Mouse (Mus musculus): Measurements from ENCODE around the gene Fam163a. TPM values are rescaled to one million over a fixed set of nuclear protein-coding genes. Genes with fewer than 3 reads are reported as not detected.
"Not testable (repeated sequence)": the region's sequence is repeated elsewhere in the genome, so short reads cannot be mapped to it uniquely, and the experiment has no call there.

Gene Fam163a
- polyA plus RNA-seq, 1 experiment from 2014 or later, result 4.6 TPM

DNA sequence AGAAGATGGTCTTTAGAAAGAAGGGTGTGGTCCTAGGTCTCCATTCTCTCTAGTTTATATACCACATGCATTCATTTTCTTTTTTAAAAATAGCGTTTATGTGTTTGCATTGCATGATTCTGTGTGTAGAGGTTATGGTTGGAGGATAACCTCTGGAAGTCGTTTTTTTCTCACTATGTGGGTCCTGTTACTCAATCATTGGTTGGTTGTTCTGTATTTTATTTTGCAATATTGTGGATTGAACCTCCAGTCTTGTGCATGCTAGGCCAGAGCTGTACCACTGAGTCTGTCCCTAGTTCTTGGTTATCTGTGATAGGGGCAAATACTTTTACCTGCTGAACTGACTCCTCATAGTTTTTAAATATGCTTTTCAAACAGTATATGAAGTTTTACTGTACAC is 146.6 kb downstream of the Fam163a start:
- no peaks in the 10 kb centered on the region for H3K27me3 ChIP-seq (ENCODE audit: control insufficient read depth, insufficient read depth, low read length)
- DNase-seq (ENCODE audit: low spot score) (no peak), ATAC-seq (ENCODE audit: insufficient read depth, low FRiP score, low TSS enrichment) (no peak)
- peaks cover 2% of the 10 kb centered on the region; the same call in 1 of the 2 replicates for H3K36me3 ChIP-seq (ENCODE audit: control insufficient read depth, insufficient read depth, low read length)
- H3K27ac ChIP-seq (ENCODE audit: low read depth, low read length), result no peak overlapping the region
- WGBS, result 92% methylated on average over 2 of the region's 2 CpGs
- no peak overlapping the region for H3K4me2 ChIP-seq (ENCODE audit: low read depth)
- no peaks in the 10 kb centered on the region for H3K4me1 ChIP-seq (ENCODE audit: control insufficient read depth, insufficient read depth, low read length)
- no peak overlapping the region for H3K9ac ChIP-seq (ENCODE audit: low read length)
- no peaks in the 10 kb centered on the region for H3K9me3 ChIP-seq (ENCODE audit: control insufficient read depth, low read length)
- H3K4me3 ChIP-seq (ENCODE audit: low read depth, low read length), result no peak overlapping the region

GRCm38 (mm10) chr1:156046688-156047087 is 158.1 kb downstream of the Fam163a start:
- Histone ChIP-seq H3K4me2 (ENCODE audit: low read depth) (no peak overlapping the region), H3K36me3 (ENCODE audit: control insufficient read depth, insufficient read depth, low read length) (peaks cover 4% of the 10 kb centered on the region; the same call in 1 of the 2 replicates), H3K4me3 (ENCODE audit: low read depth, low read length) (no peak overlapping the region), H3K9me3 (ENCODE audit: control insufficient read depth, low read length) (no peaks in the 10 kb centered on the region), H3K27me3 (ENCODE audit: control insufficient read depth, insufficient read depth, low read length) (no peaks in the 10 kb centered on the region), H3K27ac (ENCODE audit: low read depth, low read length) (no peak overlapping the region), H3K9ac (ENCODE audit: low read length) (no peak overlapping the region), H3K4me1 (ENCODE audit: control insufficient read depth, insufficient read depth, low read length) (peaks cover 2% of the 10 kb centered on the region; the same call in 1 of the 2 replicates)
- DNase-seq (ENCODE audit: low spot score) (no peak), ATAC-seq (ENCODE audit: insufficient read depth, low FRiP score, low TSS enrichment) (no peak)
- 76% methylated on average over 3 of the region's 3 CpGs for WGBS

GRCm38 (mm10) chr1:156044211-156044611 is 160.6 kb downstream of the Fam163a start:
- no peaks in the 10 kb centered on the region for H3K9me3 ChIP-seq (ENCODE audit: control insufficient read depth, low read length)
- H3K4me1 ChIP-seq (ENCODE audit: control insufficient read depth, insufficient read depth, low read length), result peaks cover 5% of the 10 kb centered on the region; the same call in 1 of the 2 replicates
- DNase-seq (ENCODE audit: low spot score) (no peak), ATAC-seq (ENCODE audit: insufficient read depth, low FRiP score, low TSS enrichment) (no peak)
- no peak overlapping the region for H3K4me3 ChIP-seq (ENCODE audit: low read depth, low read length)
- no peaks in the 10 kb centered on the region for H3K27me3 ChIP-seq (ENCODE audit: control insufficient read depth, insufficient read depth, low read length)
- 83% methylated on average over 5 of the region's 5 CpGs for WGBS
- no peak overlapping the region for H3K9ac ChIP-seq (ENCODE audit: low read length)
- H3K36me3 ChIP-seq (ENCODE audit: control insufficient read depth, insufficient read depth, low read length), result no peaks in the 10 kb centered on the region
- H3K4me2 ChIP-seq (ENCODE audit: low read depth), result no peak overlapping the region
- H3K27ac ChIP-seq (ENCODE audit: low read depth, low read length), result no peak overlapping the region

GRCm38 (mm10) chr1:156043027-156043426 is 161.8 kb downstream of the Fam163a start:
- Histone ChIP-seq H3K4me2 (ENCODE audit: low read depth) (no peak overlapping the region), H3K27me3 (ENCODE audit: control insufficient read depth, insufficient read depth, low read length) (no peaks in the 10 kb centered on the region), H3K9ac (ENCODE audit: low read length) (no peak overlapping the region), H3K4me3 (ENCODE audit: low read depth, low read length) (no peak overlapping the region), H3K4me1 (ENCODE audit: control insufficient read depth, insufficient read depth, low read length) (peaks cover 5% of the 10 kb centered on the region; the same call in 1 of the 2 replicates), H3K27ac (ENCODE audit: low read depth, low read length) (no peak overlapping the region), H3K36me3 (ENCODE audit: control insufficient read depth, insufficient read depth, low read length) (no peaks in the 10 kb centered on the region), H3K9me3 (ENCODE audit: control insufficient read depth, low read length) (no peaks in the 10 kb centered on the region)
- WGBS, result 29% methylated on average over 4 of the region's 4 CpGs
- ATAC-seq (ENCODE audit: insufficient read depth, low FRiP score, low TSS enrichment), result no peak
- DNase-seq (ENCODE audit: low spot score), result peak; percentile 63

DNA sequence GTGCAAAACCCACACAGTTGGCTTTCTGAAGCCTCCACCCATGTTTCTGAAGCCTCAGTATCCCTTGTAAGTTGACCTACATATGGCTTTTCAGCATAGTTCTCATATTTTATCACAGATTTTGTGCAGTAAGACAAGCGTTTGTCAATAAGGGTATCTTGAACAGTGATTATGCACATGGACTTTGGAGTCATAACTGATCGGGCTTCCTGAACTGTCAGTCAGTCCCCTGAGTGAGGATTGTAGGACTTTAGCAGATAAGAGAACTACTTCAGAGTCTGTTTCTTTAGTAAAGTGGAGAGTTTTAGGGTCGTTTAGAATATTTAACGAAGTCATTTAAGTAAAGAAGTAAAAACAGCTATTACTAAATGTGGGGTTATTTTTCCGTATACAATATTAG is 162.3 kb downstream of the Fam163a start:
- ATAC-seq (ENCODE audit: insufficient read depth, low FRiP score, low TSS enrichment), result no peak
- Histone ChIP-seq H3K36me3 (ENCODE audit: control insufficient read depth, insufficient read depth, low read length) (no peaks in the 10 kb centered on the region), H3K27me3 (ENCODE audit: control insufficient read depth, insufficient read depth, low read length) (no peaks in the 10 kb centered on the region), H3K4me2 (ENCODE audit: low read depth) (no peak overlapping the region), H3K9me3 (ENCODE audit: control insufficient read depth, low read length) (no peaks in the 10 kb centered on the region), H3K4me1 (ENCODE audit: control insufficient read depth, insufficient read depth, low read length) (peaks cover 5% of the 10 kb centered on the region; the same call in 1 of the 2 replicates), H3K4me3 (ENCODE audit: low read depth, low read length) (no peak overlapping the region), H3K27ac (ENCODE audit: low read depth, low read length) (no peak overlapping the region), H3K9ac (ENCODE audit: low read length) (no peak overlapping the region)
- no peak for DNase-seq (ENCODE audit: low spot score)
- 95% methylated on average over 5 of the region's 5 CpGs for WGBS

- Histone ChIP-seq H3K9ac (ENCODE audit: low read length) (no peak overlapping the region), H3K4me3 (ENCODE audit: low read depth, low read length) (peak overlapping the region; percentile 26)
Observed at GRCm38 (mm10) chr1:156041451-156042241, 163.2 kb downstream of the Fam163a start.

GRCm38 (mm10) chr1:156040731-156041401 is 164.0 kb downstream of the Fam163a start:
- H3K9me3 ChIP-seq (ENCODE audit: control insufficient read depth, low read length), result no peaks in the 10 kb centered on the region

More at GRCm38 (mm10) chr1:156041451-156042241, 163.2 kb downstream of the Fam163a start:
- Histone ChIP-seq H3K27me3 (ENCODE audit: control insufficient read depth, insufficient read depth, low read length) (no peaks in the 10 kb centered on the region), H3K36me3 (ENCODE audit: control insufficient read depth, insufficient read depth, low read length) (no peaks in the 10 kb centered on the region), H3K9me3 (ENCODE audit: control insufficient read depth, low read length) (no peaks in the 10 kb centered on the region), H3K4me2 (ENCODE audit: low read depth) (peak overlapping the region; percentile 52), H3K27ac (ENCODE audit: low read depth, low read length) (no peak overlapping the region), H3K4me1 (ENCODE audit: control insufficient read depth, insufficient read depth, low read length) (peaks cover 5% of the 10 kb centered on the region; the same call in 1 of the 2 replicates)
- no peak for ATAC-seq (ENCODE audit: insufficient read depth, low FRiP score, low TSS enrichment)
- DNase-seq (ENCODE audit: low spot score), result no peak
- 48% methylated on average over 7 of the region's 7 CpGs for WGBS

GRCm38 (mm10) chr1:156039989-156040388 is 164.8 kb downstream of the Fam163a start:
- not testable (repeated sequence) for H3K4me1 ChIP-seq (ENCODE audit: control insufficient read depth, insufficient read depth, low read length); H3K9ac ChIP-seq (ENCODE audit: low read length); H3K4me2 ChIP-seq (ENCODE audit: low read depth); H3K9me3 ChIP-seq (ENCODE audit: control insufficient read depth, low read length); H3K27me3 ChIP-seq (ENCODE audit: control insufficient read depth, insufficient read depth, low read length); H3K36me3 ChIP-seq (ENCODE audit: control insufficient read depth, insufficient read depth, low read length); H3K27ac ChIP-seq (ENCODE audit: low read depth, low read length); H3K4me3 ChIP-seq (ENCODE audit: low read depth, low read length); ATAC-seq (ENCODE audit: insufficient read depth, low FRiP score, low TSS enrichment); DNase-seq (ENCODE audit: low spot score)
- 69% methylated on average over 7 of the region's 7 CpGs for WGBS

More at GRCm38 (mm10) chr1:156040731-156041401, 164.0 kb downstream of the Fam163a start:
- peak overlapping the region; percentile 15; the same call in 1 of the 2 replicates for H3K9ac ChIP-seq (ENCODE audit: low read length)
- no peak overlapping the region for H3K27ac ChIP-seq (ENCODE audit: low read depth, low read length)
- H3K4me2 ChIP-seq (ENCODE audit: low read depth), result peak overlapping the region; percentile 46
- H3K4me1 ChIP-seq (ENCODE audit: control insufficient read depth, insufficient read depth, low read length), result peaks cover 5% of the 10 kb centered on the region; the same call in 1 of the 2 replicates
- no peaks in the 10 kb centered on the region for H3K27me3 ChIP-seq (ENCODE audit: control insufficient read depth, insufficient read depth, low read length)
- peak overlapping the region; percentile 37 for H3K4me3 ChIP-seq (ENCODE audit: low read depth, low read length)
- ATAC-seq (ENCODE audit: insufficient read depth, low FRiP score, low TSS enrichment) (peak; percentile 82), DNase-seq (ENCODE audit: low spot score) (peak; percentile 93)
- WGBS, result 3% methylated on average over 22 of the region's 22 CpGs
- H3K36me3 ChIP-seq (ENCODE audit: control insufficient read depth, insufficient read depth, low read length), result no peaks in the 10 kb centered on the region

Measured in neural tube, embryonic 11.5 days (tissue).